Mouse (Mus musculus): ENCODE measurements around the gene Rbfox1.

GRCm38 (mm10) chr16:6833486-6833885, 948.3 kb downstream of the Rbfox1 start:
- TF ChIP-seq CTCF (IDR thresholded peaks at IDR 0.05; ENCODE audit: control insufficient read depth, insufficient read depth, insufficient read length) (no peak), MAX (IDR thresholded peaks at IDR 0.05) (no peak), MYOD1 (IDR thresholded peaks at IDR 0.05; ENCODE audit: control insufficient read depth, insufficient read length, low read depth) (no peak), CEBPB (IDR thresholded peaks at IDR 0.05; ENCODE audit: low read depth) (no peak), USF1 (IDR thresholded peaks at IDR 0.05; ENCODE audit: low read depth) (no peak), MYOG (IDR thresholded peaks at IDR 0.05; ENCODE audit: control insufficient read depth, extremely low read depth, insufficient read length) (no peak), FOSL1 (IDR thresholded peaks at IDR 0.05; ENCODE audit: insufficient read depth, low read length, poor library complexity, severe bottlenecking) (no peak)

Data from C2C12 (cell line).